Mouse (Mus musculus) retina, embryonic 14.5 days (tissue): ENCODE measurements at regions not wholly inside any gene's neighbourhood (a gene's known extent, or its start where the extent isn't known, plus 50 kb on each side); places are given as distances from the start of the nearest gene placed in this dataset.

Source experiments
- DNase-seq: peaks from one replicate; pipeline ENCODE4 v3.0.0-alpha.2; 2015; ENCODE audit warnings: low spot score

DNA sequence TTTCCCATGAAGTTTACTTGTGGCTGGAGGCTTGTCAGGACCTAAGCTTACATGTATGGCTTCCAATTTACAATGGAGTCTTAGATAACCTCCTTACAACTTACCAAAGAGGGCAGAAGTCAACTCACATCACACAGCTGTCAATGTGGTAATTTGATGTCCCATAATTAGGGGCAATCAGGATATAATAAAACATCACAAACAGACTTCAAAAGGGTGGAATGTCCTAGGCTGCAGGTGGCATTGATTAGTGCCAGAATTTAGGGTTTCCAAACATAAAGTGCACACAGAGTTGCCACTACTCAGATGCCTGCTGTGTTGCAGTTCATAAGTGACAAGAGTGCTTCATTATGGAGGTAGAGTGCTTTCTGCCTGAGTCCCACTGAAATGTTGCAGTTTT, 227.9 kb downstream of the Rnd3 start:
- no peak for DNase-seq

GRCm38 (mm10) chr2:50916323-50917221, 232.3 kb downstream of the Rnd3 start:
- DNase-seq = peak; percentile 49

DNA sequence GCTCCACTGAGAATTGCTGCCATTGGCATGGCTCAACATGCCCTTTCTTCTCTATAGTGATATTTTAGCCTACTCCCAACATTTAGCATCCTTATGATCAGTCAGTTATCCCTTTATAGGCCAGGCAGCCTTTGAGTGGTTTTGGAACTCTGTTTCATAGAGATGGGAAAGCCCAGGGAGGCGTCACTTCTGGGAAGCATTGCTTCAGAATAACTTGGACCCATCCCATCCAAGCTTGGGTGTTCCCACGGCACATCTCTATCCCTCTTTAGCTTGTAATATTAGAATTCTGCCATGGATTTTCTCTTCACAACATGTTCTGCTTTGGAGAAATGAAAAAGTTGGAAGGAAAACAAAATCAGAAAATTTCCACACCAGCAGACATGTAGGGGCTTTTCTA, 233.8 kb downstream of the Rnd3 start:
- no peak for DNase-seq

GRCm38 (mm10) chr2:50914176-50914575, 234.7 kb downstream of the Rnd3 start:
- no peak for DNase-seq

DNA sequence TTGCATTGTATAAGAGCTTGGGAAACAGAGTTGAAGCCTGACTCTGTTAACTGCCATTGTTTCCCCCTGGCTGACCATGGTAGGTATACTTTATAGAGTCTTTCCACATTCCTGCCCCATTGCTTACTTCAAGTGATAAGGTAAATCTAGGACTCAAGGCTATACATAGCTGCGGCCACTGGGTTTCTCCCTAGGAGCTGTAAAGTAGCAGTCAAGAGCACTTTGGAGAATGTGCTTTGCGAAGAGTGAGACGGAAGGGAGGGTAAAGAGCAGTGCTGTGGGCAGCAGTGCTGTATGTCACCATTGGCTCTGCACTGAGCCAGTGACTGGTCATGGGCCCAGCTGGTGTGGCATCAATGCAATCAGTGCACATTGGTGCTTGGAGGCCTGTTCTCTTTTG, 240.1 kb downstream of the Rnd3 start:
- no peak for DNase-seq

GRCm38 (mm10) chr2:50902701-50903100, 246.2 kb downstream of the Rnd3 start:
- no peak for DNase-seq

DNA sequence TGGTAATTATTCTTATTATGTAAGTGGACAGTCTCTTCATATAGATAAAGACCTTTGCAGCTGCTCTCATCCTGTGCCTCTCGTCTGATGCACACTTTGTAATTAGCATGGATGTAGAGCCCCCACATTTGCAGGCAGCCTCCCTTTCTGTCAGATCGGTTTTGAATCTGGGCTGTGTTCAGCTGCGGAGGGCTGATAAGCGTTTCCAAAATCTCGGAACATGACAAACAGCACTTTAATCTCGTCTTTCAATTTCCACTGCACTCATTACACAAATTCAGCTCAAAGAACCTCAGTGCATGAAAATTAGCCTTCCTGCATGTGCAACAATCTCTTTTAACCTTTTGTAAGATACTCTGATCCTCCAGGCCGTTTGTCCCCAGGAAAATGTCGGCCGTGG, 246.7 kb downstream of the Rnd3 start:
- no peak for DNase-seq

GRCm38 (mm10) chr2:50888992-50889391, 259.9 kb downstream of the Rnd3 start:
- DNase-seq = no peak

- DNase-seq = no peak
Observed at GRCm38 (mm10) chr2:50887954-50888353, 261.0 kb downstream of the Rnd3 start.

- DNase-seq = no peak
Observed at GRCm38 (mm10) chr2:50885924-50886315, 263.0 kb downstream of the Rnd3 start.

DNA sequence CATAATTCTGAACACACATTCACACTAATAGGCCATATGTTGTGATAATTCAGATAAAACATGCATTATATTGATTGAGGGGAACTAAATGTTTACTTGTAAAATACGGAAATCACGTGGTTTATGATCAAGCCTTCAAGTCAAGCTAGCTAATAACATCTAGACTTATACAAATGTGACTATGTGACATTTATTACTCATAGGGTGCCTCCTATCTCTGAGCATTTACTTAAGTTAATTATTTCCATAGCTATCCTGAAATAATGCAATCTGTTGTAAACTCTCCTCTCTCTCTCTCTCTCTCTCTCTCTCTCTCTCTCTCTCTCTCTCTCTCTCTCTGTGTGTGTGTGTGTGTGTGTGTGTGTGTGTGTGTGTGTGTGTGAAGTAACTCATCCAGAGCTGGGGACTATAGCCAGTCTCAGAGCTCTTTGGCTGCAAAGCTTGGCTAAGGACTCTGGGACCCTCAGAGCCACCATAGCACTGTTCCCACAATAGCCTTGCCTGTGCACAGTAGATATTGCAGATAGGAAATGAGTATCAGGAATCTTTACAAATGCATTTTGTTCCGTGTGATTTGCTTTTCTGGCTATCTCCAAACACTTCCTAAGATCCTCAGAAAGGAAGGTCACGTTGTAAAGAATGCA, 263.5 kb downstream of the Rnd3 start:
- no peak for DNase-seq

- DNase-seq = no peak
Observed at GRCm38 (mm10) chr2:50881514-50882038, 267.3 kb downstream of the Rnd3 start.

DNA sequence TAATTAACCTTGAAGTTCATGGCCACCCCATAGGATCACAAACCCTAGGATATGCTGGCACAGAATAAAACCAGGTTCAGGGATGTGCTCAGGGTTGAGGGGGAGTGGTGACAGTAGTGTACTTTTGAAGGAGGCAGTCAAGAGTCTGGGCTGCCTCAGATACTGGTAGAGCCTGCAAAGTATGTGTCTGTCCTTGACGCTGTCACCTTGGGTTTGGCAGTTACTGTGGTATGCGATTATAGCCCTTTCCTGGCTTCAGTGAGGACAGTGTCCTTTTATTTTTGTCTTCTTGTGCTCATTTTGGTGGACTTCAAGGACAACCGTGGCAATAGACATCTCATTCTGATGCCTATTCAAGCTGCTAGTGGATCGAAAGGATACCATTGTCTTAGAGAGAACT, 268.1 kb downstream of the Rnd3 start:
- DNase-seq = no peak

- DNase-seq = no peak
Observed at GRCm38 (mm10) chr2:50877716-50878115, 271.2 kb downstream of the Rnd3 start.

DNA sequence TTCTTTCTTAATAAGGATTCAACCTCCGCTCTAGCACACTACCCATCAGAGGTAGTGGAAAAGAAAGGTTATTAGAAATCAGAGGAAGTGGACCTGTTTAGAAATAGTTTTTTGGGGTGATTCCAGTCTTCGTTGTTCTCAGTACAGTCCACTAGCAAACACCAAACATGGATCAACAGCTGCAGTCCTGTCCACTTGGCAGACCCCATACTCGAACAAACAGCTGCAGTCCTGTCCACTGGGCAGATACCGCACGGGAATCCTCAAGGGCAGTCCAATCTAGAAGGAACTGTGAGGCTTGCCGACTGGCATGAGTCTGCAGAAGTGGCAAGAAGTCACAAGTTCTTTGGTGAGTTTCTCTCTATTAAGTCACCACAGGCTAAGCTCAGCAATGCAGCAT, 273.8 kb downstream of the Rnd3 start:
- DNase-seq = no peak

DNA sequence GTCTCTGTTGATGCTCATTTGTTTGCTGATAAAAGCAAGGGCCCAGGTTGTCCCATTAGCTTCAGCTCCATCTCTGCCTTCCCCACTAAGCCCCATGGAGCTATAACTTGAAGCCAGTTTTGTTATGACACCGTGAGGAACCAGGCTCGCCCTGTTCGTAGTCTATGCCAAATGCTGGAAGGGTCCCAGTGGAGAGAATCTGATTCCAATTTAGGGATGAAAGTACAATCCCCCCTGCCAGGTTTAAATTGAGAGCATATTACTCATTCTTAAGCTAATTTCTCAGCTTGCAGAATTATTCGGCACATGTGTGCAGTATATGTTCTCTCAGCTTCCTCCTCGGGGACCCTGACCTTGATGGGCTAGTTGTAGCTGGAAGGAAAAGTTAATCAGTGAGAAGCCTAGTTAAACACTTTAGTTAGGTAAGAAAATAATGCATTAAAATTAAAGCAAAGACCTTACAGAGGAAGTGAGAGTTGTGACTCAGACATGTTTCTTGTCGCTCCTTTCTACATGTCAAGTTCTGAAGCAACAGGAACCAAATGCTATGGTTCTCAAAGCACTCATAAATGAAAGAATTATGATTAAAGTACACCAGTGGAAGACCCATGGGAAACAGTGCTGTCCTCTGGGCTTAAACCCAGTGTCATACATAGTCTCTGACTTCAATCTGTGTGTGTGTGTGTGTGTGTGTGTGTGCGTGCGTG, 295.2 kb downstream of the Rnd3 start:
- no peak for DNase-seq

DNA sequence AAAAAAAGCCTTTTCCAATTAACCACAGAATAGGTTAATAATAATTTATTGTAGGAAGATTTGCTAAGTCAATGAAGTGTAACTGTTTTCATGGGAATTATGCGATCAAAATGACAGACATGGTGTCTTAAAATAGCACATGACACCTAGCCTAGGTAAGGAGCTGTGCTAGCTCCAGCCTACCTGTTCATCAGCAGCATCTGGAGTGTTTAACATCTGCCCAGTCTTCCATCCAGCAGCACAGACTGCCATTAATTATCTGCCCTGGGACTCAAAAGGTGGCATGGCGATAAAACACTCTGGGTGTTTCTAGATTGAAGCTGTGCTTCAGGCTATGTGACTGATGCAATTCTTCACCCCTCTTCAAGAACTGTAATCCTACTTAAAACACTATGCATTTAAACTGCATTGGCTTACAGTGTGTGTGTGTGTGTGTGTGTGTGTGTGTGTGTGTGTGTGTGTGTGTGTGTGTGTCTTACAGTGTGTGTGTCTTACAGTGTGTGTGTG, 296.4 kb downstream of the Rnd3 start:
- DNase-seq = no peak

GRCm38 (mm10) chr2:50850071-50850470, 298.8 kb downstream of the Rnd3 start:
- no peak for DNase-seq

GRCm38 (mm10) chr2:50841881-50842280, 307.0 kb downstream of the Rnd3 start:
- no peak for DNase-seq

GRCm38 (mm10) chr2:50835511-50836320, 313.2 kb downstream of the Rnd3 start:
- no peak for DNase-seq

GRCm38 (mm10) chr2:50833791-50834190, 315.1 kb downstream of the Rnd3 start:
- DNase-seq = no peak

DNA sequence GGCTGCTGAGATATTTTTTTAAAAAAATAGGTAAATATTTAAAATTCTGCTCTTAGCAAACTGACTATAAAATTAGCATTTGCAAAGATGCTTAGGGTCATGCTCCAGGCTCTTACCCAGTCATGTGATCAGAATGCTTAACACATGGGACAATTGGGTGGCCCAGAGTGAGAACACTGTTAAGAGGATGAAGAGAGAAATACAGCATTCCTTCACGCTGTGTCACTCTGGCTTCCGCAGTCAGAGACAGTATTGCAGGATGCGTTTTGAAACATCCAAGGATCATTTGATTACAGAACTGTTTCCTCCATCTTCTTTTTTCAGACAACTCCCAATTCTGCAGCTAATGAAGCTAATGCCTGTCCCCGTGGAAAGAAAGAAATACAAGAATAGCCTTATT, 316.4 kb downstream of the Rnd3 start:
- DNase-seq = no peak
